Mouse (Mus musculus) monocyte, adult 5-6 weeks (primary cell): ENCODE results near the gene Rnf224. TPM values are rescaled to one million over a fixed set of nuclear protein-coding genes. Genes with fewer than 3 reads are reported as not detected.

Source experiments
- ATAC-seq: fragments of 153-309, 156-312 bp; replicated peaks from 2 replicates; pipeline ENCODE4 v1.8.0; 2017; ENCODE audit warnings: mild to moderate bottlenecking; ENCODE audit not compliant: low TSS enrichment, insufficient number of reproducible peaks, severe bottlenecking, poor library complexity, low FRiP score
- total RNA-seq: library from RNA; stranded (forward); fragments of 200-1000, 200-491, 200-594 nt; gene quantifications from 3 replicates; pipeline ENCODE4 v1.2.3, GENCODE M21; 2017

Gene Rnf224
- total RNA-seq, 1 experiment from 2014 or later = not detected

GRCm38 (mm10) chr2:25207593-25207992 is 29.0 kb downstream of the Rnf224 start:
- ATAC-seq = no peak

GRCm38 (mm10) chr2:25203631-25204214 is 32.9 kb downstream of the Rnf224 start:
- no peak for ATAC-seq

- ATAC-seq = no peak
Measured at GRCm38 (mm10) chr2:25200631-25201030, 36.0 kb downstream of the Rnf224 start.

GRCm38 (mm10) chr2:25197946-25198345 is 38.6 kb downstream of the Rnf224 start:
- no peak for ATAC-seq

GRCm38 (mm10) chr2:25197191-25197590 is 39.4 kb downstream of the Rnf224 start:
- no peak for ATAC-seq

GRCm38 (mm10) chr2:25196172-25196954 is 40.2 kb downstream of the Rnf224 start, which contains the start of gene Tor4a:
Gene Tor4a, minus strand, starts transcription at chr2:25196886.
- peak; percentile 65 for ATAC-seq

GRCm38 (mm10) chr2:25195211-25196156 is 41.1 kb downstream of the Rnf224 start:
- peak; percentile 52 for ATAC-seq

- peak; percentile 24 for ATAC-seq
Measured at GRCm38 (mm10) chr2:25194486-25195171, 42.0 kb downstream of the Rnf224 start.

- no peak for ATAC-seq
Measured at GRCm38 (mm10) chr2:25194006-25194405, 42.6 kb downstream of the Rnf224 start.

GRCm38 (mm10) chr2:25193330-25193770 is 43.2 kb downstream of the Rnf224 start:
- ATAC-seq = peak; percentile 52

- ATAC-seq = no peak
Measured at GRCm38 (mm10) chr2:25187841-25188240, 48.7 kb downstream of the Rnf224 start.

- no peak for ATAC-seq
Measured at GRCm38 (mm10) chr2:25186575-25186930, 50.0 kb downstream of the Rnf224 start.

GRCm38 (mm10) chr2:25185625-25186574 is 50.7 kb downstream of the Rnf224 start:
- no peak; the same call in 1 of the 2 replicates for ATAC-seq

GRCm38 (mm10) chr2:25184496-25184895 is 52.1 kb downstream of the Rnf224 start:
- ATAC-seq = no peak
